Mouse (Mus musculus): ENCODE data around the gene Rcn2. TPM values are rescaled to one million over a fixed set of nuclear protein-coding genes. Genes with fewer than 3 reads are reported as not detected.

Gene Rcn2
- polyA plus RNA-seq, 1 experiment from 2014 or later: 318 TPM

- ATAC-seq (ENCODE audit: insufficient number of reproducible peaks, low FRiP score, low TSS enrichment, low read depth): no peak
- no peak for DNase-seq (ENCODE audit: low spot score)
- Histone ChIP-seq H3K4me2 (ENCODE audit: low read depth, severe bottlenecking) (no peak overlapping the region), H3K4me1 (ENCODE audit: control insufficient read depth, insufficient read depth, low read length) (no peaks in the 10 kb centered on the region), H3K27ac (replicated peaks; ENCODE audit: low read depth, low read length) (no peak overlapping the region), H3K27me3 (ENCODE audit: control insufficient read depth, insufficient read depth, low read length) (no peaks in the 10 kb centered on the region), H3K9ac (ENCODE audit: low read length) (no peak overlapping the region), H3K4me3 (ENCODE audit: low read depth, low read length) (no peak overlapping the region), H3K9me3 (ENCODE audit: control insufficient read depth, low read length) (0 out of 2 replicates have a peak, but pooled peaks cover 3% of the 10 kb centered on the region), H3K36me3 (ENCODE audit: control insufficient read depth, insufficient read depth, low read length) (no peaks in the 10 kb centered on the region)
- WGBS: 91% methylated on average over 7 of the region's 7 CpGs
Measured at GRCm38 (mm10) chr9:56100041-56100522, 58.4 kb downstream of the Rcn2 start.

- WGBS: 59% methylated on average over 4 of the region's 4 CpGs
- H3K4me2 ChIP-seq (ENCODE audit: low read depth, severe bottlenecking): no peak overlapping the region
- ATAC-seq (ENCODE audit: insufficient number of reproducible peaks, low FRiP score, low TSS enrichment, low read depth): no peak
- peaks cover under 1% of the 10 kb centered on the region; the same call in 1 of the 2 replicates for H3K4me1 ChIP-seq (ENCODE audit: control insufficient read depth, insufficient read depth, low read length)
- H3K27ac ChIP-seq (replicated peaks; ENCODE audit: low read depth, low read length): no peak overlapping the region
- no peak overlapping the region for H3K9ac ChIP-seq (ENCODE audit: low read length)
- no peaks in the 10 kb centered on the region for H3K27me3 ChIP-seq (ENCODE audit: control insufficient read depth, insufficient read depth, low read length)
- DNase-seq (ENCODE audit: low spot score): no peak
- H3K4me3 ChIP-seq (ENCODE audit: low read depth, low read length): no peak overlapping the region
- H3K9me3 ChIP-seq (ENCODE audit: control insufficient read depth, low read length): 0 out of 2 replicates have a peak, but pooled peaks cover 3% of the 10 kb centered on the region
- no peaks in the 10 kb centered on the region for H3K36me3 ChIP-seq (ENCODE audit: control insufficient read depth, insufficient read depth, low read length)
Measured at GRCm38 (mm10) chr9:56101022-56101421, 59.4 kb downstream of the Rcn2 start.

- H3K36me3 ChIP-seq (ENCODE audit: control insufficient read depth, insufficient read depth, low read length): no peaks in the 10 kb centered on the region
- H3K9me3 ChIP-seq (ENCODE audit: control insufficient read depth, low read length): 0 out of 2 replicates have a peak, but pooled peaks cover 3% of the 10 kb centered on the region
- no peak for ATAC-seq (ENCODE audit: insufficient number of reproducible peaks, low FRiP score, low TSS enrichment, low read depth)
- H3K4me2 ChIP-seq (ENCODE audit: low read depth, severe bottlenecking): no peak overlapping the region
- H3K4me1 ChIP-seq (ENCODE audit: control insufficient read depth, insufficient read depth, low read length): peaks cover 6% of the 10 kb centered on the region; the same call in 1 of the 2 replicates
- 30% methylated on average over 7 of the region's 7 CpGs for WGBS
- H3K9ac ChIP-seq (ENCODE audit: low read length): no peak overlapping the region
- no peak overlapping the region for H3K4me3 ChIP-seq (ENCODE audit: low read depth, low read length)
- DNase-seq (ENCODE audit: low spot score): no peak
- no peak overlapping the region for H3K27ac ChIP-seq (replicated peaks; ENCODE audit: low read depth, low read length)
- no peaks in the 10 kb centered on the region for H3K27me3 ChIP-seq (ENCODE audit: control insufficient read depth, insufficient read depth, low read length)
Measured at GRCm38 (mm10) chr9:56104921-56105320, 63.3 kb downstream of the Rcn2 start.

- Histone ChIP-seq H3K9ac (ENCODE audit: low read length) (no peak overlapping the region), H3K4me2 (ENCODE audit: low read depth, severe bottlenecking) (no peak overlapping the region), H3K9me3 (ENCODE audit: control insufficient read depth, low read length) (no peaks in the 10 kb centered on the region), H3K36me3 (ENCODE audit: control insufficient read depth, insufficient read depth, low read length) (no peaks in the 10 kb centered on the region), H3K27me3 (ENCODE audit: control insufficient read depth, insufficient read depth, low read length) (no peaks in the 10 kb centered on the region), H3K4me3 (ENCODE audit: low read depth, low read length) (no peak overlapping the region), H3K4me1 (ENCODE audit: control insufficient read depth, insufficient read depth, low read length) (peaks cover 6% of the 10 kb centered on the region; the same call in 1 of the 2 replicates), H3K27ac (replicated peaks; ENCODE audit: low read depth, low read length) (no peak overlapping the region)
- ATAC-seq (ENCODE audit: insufficient number of reproducible peaks, low FRiP score, low TSS enrichment, low read depth): no peak
- 42% methylated on average over 6 of the region's 6 CpGs for WGBS
- no peak for DNase-seq (ENCODE audit: low spot score)
Measured at GRCm38 (mm10) chr9:56106274-56107072, 64.8 kb downstream of the Rcn2 start.

- Histone ChIP-seq H3K4me1 (ENCODE audit: control insufficient read depth, insufficient read depth, low read length) (peaks cover 12% of the 10 kb centered on the region; the same call in 1 of the 2 replicates), H3K36me3 (ENCODE audit: control insufficient read depth, insufficient read depth, low read length) (no peaks in the 10 kb centered on the region), H3K4me2 (ENCODE audit: low read depth, severe bottlenecking) (no peak overlapping the region), H3K27ac (replicated peaks; ENCODE audit: low read depth, low read length) (no peak overlapping the region), H3K9ac (ENCODE audit: low read length) (no peak overlapping the region), H3K4me3 (ENCODE audit: low read depth, low read length) (no peak overlapping the region), H3K27me3 (ENCODE audit: control insufficient read depth, insufficient read depth, low read length) (no peaks in the 10 kb centered on the region), H3K9me3 (ENCODE audit: control insufficient read depth, low read length) (no peaks in the 10 kb centered on the region)
- ATAC-seq (ENCODE audit: insufficient number of reproducible peaks, low FRiP score, low TSS enrichment, low read depth) (no peak), DNase-seq (ENCODE audit: low spot score) (no peak)
- WGBS: 70% methylated on average over 6 of the region's 6 CpGs
Measured at GRCm38 (mm10) chr9:56107527-56107926, 65.9 kb downstream of the Rcn2 start.

GRCm38 (mm10) chr9:56108174-56108573 lies 66.5 kb downstream of the Rcn2 start:
- H3K9me3 ChIP-seq (ENCODE audit: control insufficient read depth, low read length): no peaks in the 10 kb centered on the region
- no peak overlapping the region for H3K27ac ChIP-seq (replicated peaks; ENCODE audit: low read depth, low read length)
- DNase-seq (ENCODE audit: low spot score) (no peak), ATAC-seq (ENCODE audit: insufficient number of reproducible peaks, low FRiP score, low TSS enrichment, low read depth) (no peak)
- 66% methylated on average over 5 of the region's 5 CpGs for WGBS
- H3K4me2 ChIP-seq (ENCODE audit: low read depth, severe bottlenecking): no peak overlapping the region
- H3K9ac ChIP-seq (ENCODE audit: low read length): no peak overlapping the region
- no peaks in the 10 kb centered on the region for H3K36me3 ChIP-seq (ENCODE audit: control insufficient read depth, insufficient read depth, low read length)
- no peak overlapping the region for H3K4me3 ChIP-seq (ENCODE audit: low read depth, low read length)
- no peaks in the 10 kb centered on the region for H3K27me3 ChIP-seq (ENCODE audit: control insufficient read depth, insufficient read depth, low read length)
- peaks cover 14% of the 10 kb centered on the region; the same call in 1 of the 2 replicates for H3K4me1 ChIP-seq (ENCODE audit: control insufficient read depth, insufficient read depth, low read length)

Other genes starting within 250 kb of the Rcn2 start
- 7.1 and 8.4 TPM in 2 replicates for gene Scaper, start 103.7 kb upstream of the Rcn2 start, polyA plus RNA-seq (2014; fragmentation: Nextera tagmentation; extraction: Ambion mirVana)
- 0.33 and 0.41 TPM in 2 replicates for gene 4930563M21Rik, start 31.3 kb upstream of the Rcn2 start, polyA plus RNA-seq (2014; fragmentation: Nextera tagmentation; extraction: Ambion mirVana)
- 0.28 and 0.99 TPM in 2 replicates for gene Pstpip1, start 48.1 kb downstream of the Rcn2 start, polyA plus RNA-seq (2014; fragmentation: Nextera tagmentation; extraction: Ambion mirVana)
- 418 and 432 TPM in 2 replicates for gene Tspan3, start 123.6 kb downstream of the Rcn2 start, polyA plus RNA-seq (2014; fragmentation: Nextera tagmentation; extraction: Ambion mirVana)